In genomic region chr4:66057161-66057560, GRCm38 (mm10) we compare ENCODE assay signal across 28 mouse cellular contexts.
DNase-seq lines count a peak whose midpoint lies in the region; ATAC-seq and TF ChIP-seq lines count a peak whose summit lies in the region.
"Had no signal": no experiment of that assay in that cellular context is flagged by ENCODE, and none has a peak within 500 bp of the region (broad histone marks: within the 10 kb centered on the region; RNA-seq: fewer than 3 reads in every experiment).

No protein-coding gene starts in this region.

- H3K9ac ChIP-seq in MEL (ENCODE audit: control insufficient read depth, low read depth, low read length, poor library complexity, severe bottlenecking) = no peak overlapping the region
- H3K9ac ChIP-seq in liver, embryonic 15.5 days = no peak overlapping the region
- no peak overlapping the region for H3K9ac ChIP-seq in kidney, embryonic 15.5 days
- H3K9ac ChIP-seq: embryonic facial prominence, embryonic 15.5 days; forebrain, embryonic 13.5 days; hindbrain, embryonic 12.5 days; intestine, embryonic 15.5 days; limb, embryonic 12.5 days; midbrain, embryonic 13.5 days; neural tube, embryonic 13.5 days had no signal

- peak; percentile 54 for DNase-seq in MEL (ENCODE audit: low read depth, low spot score)
- no peak for DNase-seq in thymus, postnatal 10 days (ENCODE audit: low spot score in 2 of 2)
- DNase-seq: adrenal gland, adult 8-10 months; cerebellum, adult 2 months; cerebellum, postnatal 14 days; gastrocnemius, postnatal 25 days; heart, adult 2 months; heart, postnatal 14 days; kidney, adult 8-10 months; kidney, postnatal 10 days; lung, adult 18-20 months; lung, postnatal 10 days; retina, postnatal 1 day; right cerebral cortex, postnatal 14 days had no signal

- no peak for TF ChIP-seq RAD21 in MEL (IDR thresholded peaks at IDR 0.05; ENCODE audit: low read depth, low read length)

- peak; percentile 99 for ATAC-seq in granulocyte monocyte progenitor cell, adult 5-6 weeks (replicated peaks; ENCODE audit: poor library complexity, severe bottlenecking)
- 0 out of 2 replicates have a peak, but pooled peaks have one; percentile 34 for ATAC-seq in liver, embryonic 15.5 days (ENCODE audit: insufficient read depth)
- peak; percentile 97 for ATAC-seq in megakaryocyte-erythroid progenitor cell, adult 5-6 weeks (replicated peaks; ENCODE audit: low FRiP score, low TSS enrichment, poor library complexity, severe bottlenecking)
- no peak for ATAC-seq in kidney, embryonic 15.5 days (replicated peaks; ENCODE audit: low FRiP score)
- ATAC-seq: forebrain, embryonic 13.5 days; hindbrain, postnatal 0 days; intestine, embryonic 15.5 days; midbrain, embryonic 13.5 days had no signal

- no peak for TF ChIP-seq CTCF in MEL (IDR thresholded peaks at IDR 0.05 in 2 of 3, conservative IDR thresholded peaks at IDR 0.05 in 1 of 3; ENCODE audit: control insufficient read depth in 1 of 3, insufficient read depth in 1 of 3, low read depth in 2 of 3, low read length in 3 of 3, poor library complexity in 1 of 3, severe bottlenecking in 1 of 3)

- TF ChIP-seq POLR2A in MEL (IDR thresholded peaks at IDR 0.05; ENCODE audit: control insufficient read depth in 1 of 2, insufficient read depth in 1 of 2, low read depth in 1 of 2, low read length in 2 of 2, poor library complexity in 1 of 2) = no peak

- no peaks in the 10 kb centered on the region for H3K79me2 ChIP-seq in MEL (ENCODE audit: control insufficient read depth, insufficient read depth, low read length, poor library complexity)

- peak; percentile 79 for TF ChIP-seq EP300 in MEL (IDR thresholded peaks at IDR 0.05; ENCODE audit: low read depth in 1 of 2, low read length in 2 of 2)

- no peak overlapping the region for H3K4me2 ChIP-seq in liver, embryonic 15.5 days
- H3K4me2 ChIP-seq in kidney, embryonic 15.5 days = no peak overlapping the region
- H3K4me2 ChIP-seq: embryonic facial prominence, embryonic 15.5 days; forebrain, embryonic 13.5 days; hindbrain, embryonic 12.5 days; intestine, embryonic 15.5 days; limb, embryonic 12.5 days; midbrain, embryonic 13.5 days; neural tube, embryonic 13.5 days had no signal

- H3K27ac ChIP-seq in MEL (ENCODE audit: control insufficient read depth, low read depth, low read length) = no peak overlapping the region
- H3K27ac ChIP-seq in liver, embryonic 15.5 days (replicated peaks) = no peak overlapping the region
- H3K27ac ChIP-seq in kidney, embryonic 15.5 days = no peak overlapping the region
- H3K27ac ChIP-seq: embryonic facial prominence, embryonic 10.5 days; embryonic facial prominence, embryonic 15.5 days; forebrain, embryonic 13.5 days; heart, adult 2 months; hindbrain, embryonic 12.5 days; hindbrain, postnatal 0 days; intestine, embryonic 15.5 days; limb, embryonic 12.5 days; midbrain, embryonic 13.5 days; neural tube, embryonic 13.5 days had no signal

- H3K4me1 ChIP-seq in MEL (ENCODE audit: control insufficient read depth in 1 of 2, insufficient read depth in 2 of 2, low read length in 2 of 2) = no peaks in the 10 kb centered on the region; a peak in 1 of 4 replicates
- no peaks in the 10 kb centered on the region for H3K4me1 ChIP-seq in liver, embryonic 15.5 days (replicated peaks)
- H3K4me1 ChIP-seq in kidney, embryonic 15.5 days = no peaks in the 10 kb centered on the region
- H3K4me1 ChIP-seq: embryonic facial prominence, embryonic 10.5 days; embryonic facial prominence, embryonic 15.5 days; forebrain, embryonic 13.5 days; hindbrain, embryonic 12.5 days; intestine, embryonic 15.5 days; limb, embryonic 12.5 days; midbrain, embryonic 13.5 days; neural tube, embryonic 13.5 days had no signal

- H3K36me3 ChIP-seq in MEL (ENCODE audit: control insufficient read depth in 1 of 2, insufficient read depth in 2 of 2, low read length in 2 of 2) = no peaks in the 10 kb centered on the region; a peak in 1 of 4 replicates
- H3K36me3 ChIP-seq in liver, embryonic 15.5 days (replicated peaks) = no peaks in the 10 kb centered on the region
- H3K36me3 ChIP-seq in kidney, embryonic 15.5 days = no peaks in the 10 kb centered on the region
- H3K36me3 ChIP-seq: embryonic facial prominence, embryonic 10.5 days; embryonic facial prominence, embryonic 15.5 days; hindbrain, embryonic 12.5 days; intestine, embryonic 15.5 days; limb, embryonic 12.5 days; midbrain, embryonic 13.5 days; neural tube, embryonic 13.5 days had no signal

- no peaks in the 10 kb centered on the region for H3K9me3 ChIP-seq in MEL (replicated peaks; ENCODE audit: insufficient read depth, low read length)
- no peaks in the 10 kb centered on the region for H3K9me3 ChIP-seq in liver, embryonic 15.5 days (replicated peaks)
- H3K9me3 ChIP-seq in kidney, embryonic 15.5 days (replicated peaks) = no peaks in the 10 kb centered on the region
- H3K9me3 ChIP-seq: embryonic facial prominence, embryonic 10.5 days; embryonic facial prominence, embryonic 15.5 days; forebrain, embryonic 13.5 days; hindbrain, embryonic 12.5 days; intestine, embryonic 15.5 days; limb, embryonic 12.5 days; midbrain, embryonic 13.5 days; neural tube, embryonic 13.5 days had no signal

- H3K4me3 ChIP-seq in MEL (ENCODE audit: control insufficient read depth in 1 of 2, insufficient read depth in 1 of 2, low read depth in 2 of 2, low read length in 2 of 2) = no peak overlapping the region
- H3K4me3 ChIP-seq in liver, embryonic 15.5 days (replicated peaks) = no peak overlapping the region
- no peak overlapping the region for H3K4me3 ChIP-seq in kidney, embryonic 15.5 days (replicated peaks)
- H3K4me3 ChIP-seq: embryonic facial prominence, embryonic 10.5 days; embryonic facial prominence, embryonic 15.5 days; forebrain, embryonic 13.5 days; heart, adult 2 months; hindbrain, embryonic 12.5 days; intestine, embryonic 15.5 days; limb, embryonic 12.5 days; midbrain, embryonic 13.5 days; neural tube, embryonic 13.5 days had no signal

- no peaks in the 10 kb centered on the region for H3K27me3 ChIP-seq in MEL (ENCODE audit: control insufficient read depth in 1 of 2, insufficient read depth in 2 of 2, low read length in 2 of 2)
- no peaks in the 10 kb centered on the region for H3K27me3 ChIP-seq in liver, embryonic 15.5 days
- H3K27me3 ChIP-seq in kidney, embryonic 15.5 days = no peaks in the 10 kb centered on the region
- H3K27me3 ChIP-seq: CH12.LX; embryonic facial prominence, embryonic 15.5 days; forebrain, embryonic 13.5 days; hindbrain, embryonic 12.5 days; intestine, embryonic 15.5 days; limb, embryonic 12.5 days; midbrain, embryonic 13.5 days; neural tube, embryonic 13.5 days had no signal

TF ChIP-seq in MEL, 35 proteins besides CTCF, POLR2A, EP300 and RAD21 (continues in another document):
- TF ChIP-seq ZKSCAN1 (IDR thresholded peaks at IDR 0.05; ENCODE audit: low read depth, low read length) (no peak), CHD1 (IDR thresholded peaks at IDR 0.05; ENCODE audit: low read depth, low read length) (no peak), ETS1 (IDR thresholded peaks at IDR 0.05; ENCODE audit: low read depth, low read length) (peak; percentile 72), HCFC1 (IDR thresholded peaks at IDR 0.05; ENCODE audit: low read depth, low read length) (no peak), MYC (IDR thresholded peaks at IDR 0.05; ENCODE audit: low read depth, low read length) (no peak), SIN3A (IDR thresholded peaks at IDR 0.05; ENCODE audit: low read length) (no peak), ZMIZ1 (IDR thresholded peaks at IDR 0.05; ENCODE audit: low read depth, low read length) (no peak), GATA1 (IDR thresholded peaks at IDR 0.05; ENCODE audit: low read depth, low read length) (peak; percentile 81), RCOR1 (IDR thresholded peaks at IDR 0.05; ENCODE audit: low read depth, low read length) (peak; percentile 55), MAFK (IDR thresholded peaks at IDR 0.05; ENCODE audit: borderline replicate concordance, low read depth, low read length) (no peak), TAL1 (IDR thresholded peaks at IDR 0.05; ENCODE audit: low read length) (peak; percentile 63), JUND (IDR thresholded peaks at IDR 0.05; ENCODE audit: low read depth, low read length) (no peak), E2F4 (IDR thresholded peaks at IDR 0.05; ENCODE audit: borderline replicate concordance, low read depth, low read length) (no peak), POLR2AphosphoS5 (IDR thresholded peaks at IDR 0.05; ENCODE audit: borderline replicate concordance, low read depth, low read length) (no peak), MYB (IDR thresholded peaks at IDR 0.05; ENCODE audit: low read depth, low read length) (no peak), POLR2AphosphoS2 (IDR thresholded peaks at IDR 0.05; ENCODE audit: low read length) (no peak), KAT2A (conservative IDR thresholded peaks at IDR 0.05; ENCODE audit: low read depth, low read length) (no peak), TCF12 (IDR thresholded peaks at IDR 0.05; ENCODE audit: low read depth, low read length) (peak; percentile 95), TBP (IDR thresholded peaks at IDR 0.05; ENCODE audit: low read depth, low read length) (no peak), ELF1 (IDR thresholded peaks at IDR 0.05; ENCODE audit: low read depth, low read length) (0 out of 2 replicates have a peak, but pooled peaks have one; percentile 56), ZNF384 (IDR thresholded peaks at IDR 0.05; ENCODE audit: low read depth, low read length) (peak; percentile 77), GABPA (IDR thresholded peaks at IDR 0.05; ENCODE audit: low read depth, low read length) (no peak), MXI1 (IDR thresholded peaks at IDR 0.05; ENCODE audit: low read depth, low read length) (no peak), UBTF (IDR thresholded peaks at IDR 0.05; ENCODE audit: borderline replicate concordance, insufficient read depth, low read depth, low read length) (no peak), BHLHE40 (IDR thresholded peaks at IDR 0.05; ENCODE audit: borderline replicate concordance, low read depth, low read length) (no peak), CHD2 (IDR thresholded peaks at IDR 0.05; ENCODE audit: low read length) (no peak), SMC3 (IDR thresholded peaks at IDR 0.05; ENCODE audit: low read depth, low read length) (no peak), MAX (IDR thresholded peaks at IDR 0.05; ENCODE audit: low read length) (no peak), NELFE (IDR thresholded peaks at IDR 0.05; ENCODE audit: low read depth, low read length) (no peak), USF2 (IDR thresholded peaks at IDR 0.05; ENCODE audit: borderline replicate concordance in 1 of 2, insufficient read depth in 1 of 2, low read depth in 1 of 2, low read length in 2 of 2) (no peak), MEF2A (IDR thresholded peaks at IDR 0.05; ENCODE audit: extremely low read depth, insufficient replicate concordance, low read depth, low read length, poor library complexity, severe bottlenecking) (peak; percentile 28; the same call in 1 of the 2 replicates), NRF1 (IDR thresholded peaks at IDR 0.05; ENCODE audit: insufficient read depth, low read depth, low read length, poor library complexity, severe bottlenecking) (no peak), ZC3H11A (IDR thresholded peaks at IDR 0.05; ENCODE audit: low read depth, low read length) (no peak)
